Mouse (Mus musculus) ES-E14 (cell line): Measurements from ENCODE around the gene Gm28305.

Experiments
- CHD2 ChIP-seq: IDR thresholded peaks from 2 replicates; pipeline ENCODE4 v1.6.1; 2014; ENCODE audit warnings: mild to moderate bottlenecking, low read depth, low read length, inconsistent platforms
- MAFK ChIP-seq: IDR thresholded peaks from 2 replicates; pipeline ENCODE4 v1.6.1; 2014; ENCODE audit warnings: mild to moderate bottlenecking, low read depth, low read length, inconsistent platforms; ENCODE audit not compliant: insufficient read depth

GRCm38 (mm10) chr9:104123622-104124021 lies 83.2 kb downstream of the Gm28305 start:
- TF ChIP-seq CHD2 (no peak), MAFK (no peak)
